Mouse (Mus musculus) CH12.LX (cell line): Measurements from ENCODE around the gene Saa1. TPM values are rescaled to one million over a fixed set of nuclear protein-coding genes. Genes with fewer than 3 reads are reported as not detected.
"Not testable (repeated sequence)": the region's sequence is repeated elsewhere in the genome, so short reads cannot be mapped to it uniquely, and the experiment has no call there.

Experiments used
- DNase-seq: peaks from one replicate; pipeline ENCODE4 v3.0.0-alpha.2; 2013; ENCODE audit errors: extremely low read depth
- H3K27ac ChIP-seq: 2 replicates; pipeline ENCODE4 v1.5.1; 2012; ENCODE audit warnings: low read depth, mild to moderate bottlenecking, control low read depth, moderate library complexity; ENCODE audit not compliant: insufficient read depth
- H3K27me3 ChIP-seq: replicated peaks from 2 replicates; pipeline ENCODE3; 2012; ENCODE audit warnings: inconsistent platforms
- H3K36me3 ChIP-seq, 2 experiments: replicated peaks in 1 of 2; 2 replicates each; pipeline versions ENCODE3 to v1.6.1; 2012; ENCODE audit warnings: inconsistent platforms in 1 of 2, low read length in 1 of 2, mild to moderate bottlenecking in 1 of 2, mixed read lengths in 1 of 2, moderate library complexity in 1 of 2; ENCODE audit not compliant: control insufficient read depth in 1 of 2, insufficient read depth in 1 of 2
- H3K4me1 ChIP-seq, 2 experiments: 2 replicates each; pipeline ENCODE4 v1.6.1; 2012; ENCODE audit warnings: inconsistent platforms in 1 of 2, moderate library complexity in 1 of 2; ENCODE audit not compliant: insufficient read depth in 2 of 2, control insufficient read depth in 1 of 2
- H3K4me2 ChIP-seq: 2 replicates; pipeline ENCODE4 v1.6.1; 2012; ENCODE audit warnings: low read depth, mild to moderate bottlenecking, control low read depth; ENCODE audit not compliant: poor library complexity, insufficient read depth, severe bottlenecking
- H3K4me3 ChIP-seq, 3 experiments: fragments of 150-350 bp in 1 of 3; sonication (generic) in 1 of 3; replicated peaks in 1 of 3; 2 replicates each; pipeline versions ENCODE3 to v1.5.1; 2011 to 2012; ENCODE audit warnings: low read depth in 2 of 3, low read length in 2 of 3, mild to moderate bottlenecking in 2 of 3, moderate library complexity in 2 of 3, control low read depth in 1 of 3, improper control_type of control experiment in 1 of 3, inconsistent platforms in 1 of 3, mixed read lengths in 1 of 3; ENCODE audit not compliant: poor library complexity in 1 of 3
- H3K79me2 ChIP-seq: replicated peaks from 2 replicates; pipeline ENCODE4 v1.6.1; 2012; ENCODE audit warnings: mild to moderate bottlenecking, moderate library complexity; ENCODE audit not compliant: control insufficient read depth, poor library complexity, insufficient read depth, severe bottlenecking; ENCODE audit errors: extremely low read depth
- H3K9ac ChIP-seq: 2 replicates; pipeline ENCODE4 v1.6.1; 2012; ENCODE audit warnings: low read depth, mild to moderate bottlenecking, control low read depth, moderate library complexity; ENCODE audit not compliant: insufficient read depth
- H3K9me3 ChIP-seq: replicated peaks from 2 replicates; pipeline ENCODE3; 2012; ENCODE audit warnings: low read length, inconsistent platforms, mixed read lengths
- CHD2 ChIP-seq: IDR thresholded peaks from 2 replicates; pipeline ENCODE4 v1.6.1; 2011; ENCODE audit warnings: low read length, improper control_type of control experiment
- CTCF ChIP-seq, 2 experiments: IDR thresholded peaks in 1 of 2; conservative IDR thresholded peaks in 1 of 2; 2 replicates each; pipeline ENCODE4 v1.5.1; 2011 to 2012; ENCODE audit warnings: low read depth in 2 of 2, low read length in 2 of 2, improper control_type of control experiment in 1 of 2, inconsistent platforms in 1 of 2, mild to moderate bottlenecking in 1 of 2, moderate library complexity in 1 of 2
- EP300 ChIP-seq: IDR thresholded peaks from 2 replicates; pipeline ENCODE4 v1.6.1; 2011; ENCODE audit warnings: low read length, improper control_type of control experiment
- MAX ChIP-seq: IDR thresholded peaks from 2 replicates; pipeline ENCODE4 v1.6.1; 2011; ENCODE audit warnings: low read length, improper control_type of control experiment
- MAZ ChIP-seq: IDR thresholded peaks from 2 replicates; pipeline ENCODE4 v1.6.1; 2012; ENCODE audit warnings: low read depth, mild to moderate bottlenecking, inconsistent platforms, low read length, improper control_type of control experiment, moderate library complexity
- POLR2AphosphoS2 ChIP-seq: IDR thresholded peaks from 2 replicates; pipeline ENCODE4 v1.6.1; 2011; ENCODE audit warnings: low read depth, low read length, improper control_type of control experiment
- SMC3 ChIP-seq: IDR thresholded peaks from 2 replicates; pipeline ENCODE4 v1.6.1; 2011; ENCODE audit warnings: low read depth, low read length, improper control_type of control experiment
- TBP ChIP-seq: conservative IDR thresholded peaks from 2 replicates; pipeline ENCODE4 v1.6.1; 2011; ENCODE audit warnings: low read depth, low read length, improper control_type of control experiment
- UBTF ChIP-seq: IDR thresholded peaks from 2 replicates; pipeline ENCODE4 v1.6.1; 2012; ENCODE audit warnings: low read depth, mild to moderate bottlenecking, inconsistent platforms, low read length, improper control_type of control experiment, moderate library complexity
- USF2 ChIP-seq: conservative IDR thresholded peaks from 2 replicates; pipeline ENCODE4 v1.6.1; 2011; ENCODE audit warnings: low read depth, low read length, improper control_type of control experiment
- ZKSCAN1 ChIP-seq: IDR thresholded peaks from 2 replicates; pipeline ENCODE4 v1.6.1; 2012; ENCODE audit warnings: low read depth, inconsistent platforms, low read length, improper control_type of control experiment, borderline replicate concordance
- ZMIZ1 ChIP-seq: IDR thresholded peaks from 2 replicates; pipeline ENCODE4 v1.6.1; 2012; ENCODE audit warnings: low read depth, mild to moderate bottlenecking, inconsistent platforms, low read length, improper control_type of control experiment
- dilution Hi-C: fragments of 300-500 bp; cut with MboI; formaldehyde crosslinking; loops from 2 replicates; pipeline ENCODE4 v1.14.3; 2020; ENCODE audit warnings: low sequenced_read_pairs; ENCODE audit not compliant: extremely low pct_unique_long_range_greater_than_20kb, extremely low pct_ligation_motif_present
- in situ Hi-C: fragments of 300-500 bp; cut with MboI; formaldehyde crosslinking; loops from 3 replicates; pipeline ENCODE4 v1.14.3; 2019; ENCODE audit warnings: low sequenced_read_pairs, low pct_ligation_motif_present, low pct_unique_long_range_greater_than_20kb, mixed read lengths
- polyA plus RNA-seq: library from polyadenylated mRNA; unstranded; fragments of >175 nt; gene quantifications from 2 replicates; pipeline ENCODE4 v1.2.1, GENCODE M21; 2012; ENCODE audit warnings: low read depth; ENCODE audit not compliant: insufficient read length
- total RNA-seq, 2 experiments: library from RNA; depleted of rRNA; stranded (reverse); fragments of 300-350 nt in 1 of 2; fragments of >200 nt in 1 of 2; gene quantifications; 2 replicates each; pipeline ENCODE4 v1.2.3; 2012 to 2014

The Saa1 gene
- total and polyA plus RNA-seq, 3 experiments = not detected

DNA sequence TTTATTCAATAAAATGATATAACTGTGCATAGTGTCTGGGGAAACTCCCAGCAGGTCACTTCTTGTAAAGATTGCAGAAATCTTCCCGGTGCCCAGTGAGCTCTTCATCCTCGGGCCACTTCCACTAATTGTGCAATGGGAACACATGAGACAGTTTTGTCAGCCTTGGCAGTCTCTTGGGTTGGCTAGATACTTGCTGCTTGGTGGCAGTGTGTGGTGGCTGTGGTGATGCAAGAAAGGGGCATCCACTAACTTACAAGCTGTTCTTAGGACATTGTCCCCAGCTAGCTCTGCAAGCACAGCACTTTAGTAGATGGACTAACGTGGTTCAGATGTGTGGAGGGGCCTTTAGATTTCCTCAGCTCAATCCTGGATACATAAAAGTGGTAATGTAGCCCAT is 3.0 kb upstream of the Saa1 start:
- H3K27me3 ChIP-seq = no peaks in the 10 kb centered on the region
- no peak overlapping the region for H3K4me2 ChIP-seq
- no peak for TF ChIP-seq EP300
- no peak for TF ChIP-seq MAX
- no peak for TF ChIP-seq TBP
- TF ChIP-seq UBTF = no peak
- no peak for TF ChIP-seq USF2
- TF ChIP-seq ZKSCAN1 = no peak
- TF ChIP-seq SMC3 = no peak
- in situ Hi-C loops (no loop called here), dilution Hi-C loops (no loop called here)
- H3K9me3 ChIP-seq = no peaks in the 10 kb centered on the region
- H3K9ac ChIP-seq = no peak overlapping the region
- no peaks in the 10 kb centered on the region for H3K36me3 ChIP-seq
- peaks cover 15 to 31% of the 10 kb centered on the region in 2 experiments for H3K4me1 ChIP-seq
- H3K79me2 ChIP-seq = no peaks in the 10 kb centered on the region
- H3K4me3 ChIP-seq = no peak overlapping the region
- no peak overlapping the region for H3K27ac ChIP-seq
- DNase-seq = no peak

DNA sequence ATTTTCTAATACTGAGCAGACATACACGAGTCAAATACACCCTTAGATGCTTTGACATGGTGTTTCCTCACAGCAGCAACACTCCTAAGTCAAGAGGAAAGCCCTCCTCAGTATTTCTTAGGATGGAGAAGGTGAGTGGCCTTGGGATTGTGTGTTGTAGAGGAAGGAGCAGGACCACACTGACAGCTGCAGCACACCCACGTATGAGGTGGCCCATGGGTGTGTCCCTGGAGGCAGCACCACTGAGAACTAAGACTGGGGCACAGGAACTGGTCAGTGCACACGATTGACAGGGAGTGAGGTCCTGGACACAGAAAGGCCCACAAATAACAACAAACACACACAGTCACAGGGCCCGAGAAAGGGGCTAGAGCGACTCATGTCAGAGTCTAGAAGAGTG is 2.7 kb downstream of the Saa1 start:
- H3K4me1 ChIP-seq = peaks cover 6 to 16% of the 10 kb centered on the region in 2 experiments
- H3K36me3 ChIP-seq, H3K4me2 ChIP-seq, H3K4me3 ChIP-seq, DNase-seq, H3K79me2 ChIP-seq, H3K27ac ChIP-seq, dilution Hi-C loops, in situ Hi-C loops, H3K27me3 ChIP-seq, H3K9ac ChIP-seq, H3K9me3 ChIP-seq: not testable (repeated sequence)

DNA sequence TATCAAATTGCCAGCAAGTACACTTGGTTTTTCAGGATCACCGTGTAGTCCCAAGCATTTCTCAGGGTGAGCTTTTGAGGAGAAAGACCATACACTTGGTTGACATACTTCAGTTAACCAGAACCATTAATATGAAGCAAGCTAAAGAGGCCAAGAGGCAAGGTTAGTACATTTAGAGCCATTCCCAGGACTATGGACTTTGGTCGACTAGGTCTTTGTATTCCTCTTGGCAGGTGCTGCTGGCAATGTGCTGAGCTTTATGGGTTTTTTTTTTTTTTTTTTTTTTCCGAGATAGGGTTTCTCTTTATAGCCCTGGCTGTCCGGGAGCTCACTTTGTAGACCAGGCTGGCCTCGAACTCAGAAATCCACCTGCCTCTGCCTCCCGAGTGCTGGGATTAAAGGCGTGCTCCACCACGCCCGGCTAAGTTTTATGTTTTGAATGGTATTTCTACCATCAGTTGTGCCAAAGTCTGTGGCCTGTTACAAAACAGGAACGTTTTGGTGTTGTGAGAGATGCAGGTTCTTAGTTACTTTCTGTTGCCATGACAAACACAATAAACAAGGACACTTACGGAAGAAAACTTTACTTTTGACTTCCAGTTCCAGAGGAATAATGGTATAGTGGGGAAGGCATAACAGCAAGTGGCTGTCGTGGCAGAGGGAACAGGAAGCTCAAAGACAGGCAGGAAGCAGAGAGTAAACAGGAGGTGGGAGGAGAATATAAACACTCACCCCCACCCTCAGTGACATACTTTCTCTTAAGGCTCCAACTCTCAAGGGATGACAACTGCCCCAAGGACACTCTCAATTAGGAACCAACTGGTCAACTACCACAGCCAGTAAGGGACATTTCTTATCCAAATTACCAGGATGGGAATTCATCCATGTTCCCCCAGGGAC is 4.0 kb downstream of the Saa1 start:
- Histone ChIP-seq H3K36me3 (no peaks in the 10 kb centered on the region), H3K9ac (no peak overlapping the region), H3K4me2 (no peak overlapping the region), H3K79me2 (no peaks in the 10 kb centered on the region), H3K9me3 (no peaks in the 10 kb centered on the region), H3K27me3 (no peaks in the 10 kb centered on the region), H3K4me1 (peaks cover 10 to 25% of the 10 kb centered on the region in 2 experiments), H3K4me3 (no peak overlapping the region), H3K27ac (no peak overlapping the region)
- in situ Hi-C loops (no loop called here), dilution Hi-C loops (no loop called here)
- TF ChIP-seq ZMIZ1 (no peak), POLR2AphosphoS2 (no peak), MAZ (no peak), MAX (no peak), CTCF (conservative IDR thresholded peaks at IDR 0.05 in 1 of 2, IDR thresholded peaks at IDR 0.05 in 1 of 2; ENCODE audit: low read depth in 2 of 2, low read length in 2 of 2) (no peak), CHD2 (no peak)
- DNase-seq = no peak
